Mouse (Mus musculus) heart, postnatal 0 days (tissue): ENCODE data around the gene Slc39a3.

ENCODE experiments used
- CTCF ChIP-seq: IDR thresholded peaks from 2 replicates; pipeline ENCODE4 v1.5.1; 2016; ENCODE audit warnings: antibody characterized with exemption, control low read depth, low read depth
- EP300 ChIP-seq: IDR thresholded peaks from 2 replicates; pipeline ENCODE4 v1.6.1; 2016; ENCODE audit warnings: antibody characterized with exemption, low read depth

DNA sequence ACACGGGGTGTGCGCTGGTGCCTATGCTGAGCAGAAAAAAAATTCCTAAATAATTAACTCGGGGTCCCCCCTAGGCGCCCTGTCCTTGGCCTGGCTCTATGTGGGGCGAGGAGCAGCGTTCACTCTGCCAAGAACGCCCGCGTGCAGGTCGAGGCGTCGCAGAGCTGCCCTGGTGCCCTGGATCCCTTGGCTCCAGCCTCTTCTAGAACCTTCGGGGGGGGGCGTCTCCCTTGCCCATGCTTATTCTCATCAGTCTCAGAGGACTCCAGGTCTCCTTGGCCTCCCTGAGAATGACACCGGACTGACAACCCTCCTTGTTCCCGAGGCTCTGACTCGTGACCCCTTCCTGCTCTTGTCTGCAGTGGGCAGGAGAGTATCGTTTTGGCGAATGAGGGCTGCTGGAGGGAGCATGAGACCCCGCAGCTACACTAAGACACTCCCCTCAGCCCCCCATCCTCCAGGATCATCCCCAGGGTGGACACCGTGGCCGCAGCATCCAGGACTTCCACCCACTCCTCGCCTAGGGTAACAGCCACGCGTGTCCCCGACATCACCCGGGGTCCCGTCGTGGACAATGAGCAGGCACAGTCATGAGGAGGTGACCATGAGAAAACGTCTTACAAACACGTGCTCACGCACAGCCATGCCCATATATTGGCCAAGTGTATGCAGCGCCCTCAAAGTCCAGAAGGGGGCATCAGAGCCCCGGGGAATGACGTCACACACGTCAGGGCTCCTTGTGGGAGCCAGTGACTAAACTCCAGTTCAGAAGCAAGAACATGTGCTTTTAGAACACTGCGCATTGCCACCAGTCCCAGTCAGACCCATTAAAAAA is 37.6 kb downstream of the Slc39a3 start:
- TF ChIP-seq CTCF (peak; percentile 82), EP300 (no peak)
